Mouse (Mus musculus) adrenal gland, adult 2 months (tissue): Measurements from ENCODE around the gene Minpp1. TPM values are rescaled to one million over a fixed set of nuclear protein-coding genes. Genes with fewer than 3 reads are reported as not detected.
A peak's percentile ranks its signal among the peaks of the same experiment; 100 is the strongest.

Experiments
- DNase-seq: peaks from one replicate; pipeline ENCODE4 v3.0.0; 2021
- polyA plus RNA-seq: library from polyadenylated mRNA; depleted of rRNA; stranded (reverse); fragments of >200 nt; gene quantifications from 2 replicates; pipeline ENCODE4 v1.2.3, GENCODE M21; 2012
- total RNA-seq, 2 experiments: library from RNA; stranded (reverse); gene quantifications; 2 replicates each; pipeline ENCODE4 v1.2.3; 2021

The Minpp1 gene
- total and polyA plus RNA-seq, 3 experiments, result 36.6 to 228 (median 39.7) TPM

GRCm38 (mm10) chr19:32489166-32489895 is 3.8 kb downstream of the Minpp1 start:
- no peak for DNase-seq

DNA sequence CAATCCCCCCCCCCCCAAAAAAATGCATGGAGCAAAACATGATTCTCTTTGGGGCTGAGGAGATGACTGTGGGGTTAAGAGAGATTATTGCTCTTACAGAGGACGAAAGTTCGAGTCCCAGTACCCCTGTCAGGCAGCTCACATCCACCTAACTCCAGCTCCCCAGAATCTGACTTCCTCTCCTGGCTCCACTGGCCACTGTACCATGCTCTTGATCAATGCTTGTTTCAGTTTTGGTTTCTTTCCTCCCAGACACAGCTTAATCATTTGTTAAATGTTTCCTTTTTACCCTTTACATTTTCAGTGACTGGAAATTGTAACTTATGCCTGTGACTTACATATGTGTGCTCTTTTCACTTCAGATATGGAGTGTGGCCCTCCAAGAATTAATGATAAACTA is 5.4 kb downstream of the Minpp1 start:
- DNase-seq, result no peak

- no peak for DNase-seq
These were observed 6.8 kb downstream of the Minpp1 start for GRCm38 (mm10) chr19:32492339-32492738.

GRCm38 (mm10) chr19:32492981-32493380 is 7.4 kb downstream of the Minpp1 start:
- no peak for DNase-seq

- DNase-seq, result no peak
These were observed 7.9 kb downstream of the Minpp1 start for GRCm38 (mm10) chr19:32493471-32493870.

GRCm38 (mm10) chr19:32494611-32495010 is 9.0 kb downstream of the Minpp1 start:
- DNase-seq, result no peak

- no peak for DNase-seq
These were observed 9.5 kb downstream of the Minpp1 start for GRCm38 (mm10) chr19:32495034-32495433.

DNA sequence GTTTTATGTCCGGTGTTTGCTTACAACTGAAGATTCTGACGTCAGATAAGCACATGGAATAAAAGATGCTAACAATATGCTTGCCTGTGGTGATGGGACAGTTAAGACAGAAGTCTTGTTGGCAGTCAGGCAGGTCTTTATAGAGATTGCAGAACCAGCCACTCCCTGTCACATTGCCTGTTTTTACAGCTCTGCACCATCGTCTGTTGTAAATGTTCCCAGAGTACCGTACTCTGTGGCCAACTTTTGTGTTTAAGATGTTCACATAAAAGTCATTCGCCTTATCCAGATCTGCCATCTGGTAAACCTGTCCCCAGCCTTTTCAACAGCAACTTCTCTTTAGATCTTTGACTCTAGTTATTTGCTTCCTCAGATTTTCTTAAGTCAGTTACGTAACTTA is 11.8 kb downstream of the Minpp1 start:
- DNase-seq, result no peak

GRCm38 (mm10) chr19:32498002-32498401 is 12.4 kb downstream of the Minpp1 start:
- DNase-seq, result no peak

DNA sequence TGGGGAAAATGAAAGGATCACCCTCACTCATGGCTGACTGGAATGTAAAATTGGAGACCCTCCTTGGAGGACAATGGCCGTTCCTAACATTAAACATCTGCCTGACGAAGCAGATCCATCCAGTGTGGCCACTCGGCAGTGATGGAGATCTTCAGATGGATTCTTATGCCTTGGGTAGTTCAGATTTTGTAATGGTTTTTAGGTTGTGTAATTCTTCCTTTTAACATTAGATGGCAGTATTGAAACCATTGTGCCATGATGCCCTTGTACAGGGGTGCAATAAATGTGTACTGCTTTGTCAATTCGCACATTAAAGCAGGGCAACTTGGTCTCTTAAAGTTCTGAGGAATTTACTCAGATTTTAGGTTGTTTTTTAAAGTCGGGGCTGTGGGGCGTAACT is 15.8 kb downstream of the Minpp1 start:
- DNase-seq, result no peak

- no peak for DNase-seq
These were observed 20.5 kb downstream of the Minpp1 start for GRCm38 (mm10) chr19:32506081-32506480.

- DNase-seq, result peak; percentile 26
These were observed 20.9 kb downstream of the Minpp1 start for GRCm38 (mm10) chr19:32506514-32506913.

GRCm38 (mm10) chr19:32507100-32507499 is 21.5 kb downstream of the Minpp1 start:
- DNase-seq, result no peak

GRCm38 (mm10) chr19:32507526-32507925 is 22.0 kb downstream of the Minpp1 start:
- peak; percentile 56 for DNase-seq

GRCm38 (mm10) chr19:32510267-32510666 is 24.7 kb downstream of the Minpp1 start:
- DNase-seq, result no peak

- no peak for DNase-seq
These were observed 25.4 kb downstream of the Minpp1 start for GRCm38 (mm10) chr19:32510962-32511361.

DNA sequence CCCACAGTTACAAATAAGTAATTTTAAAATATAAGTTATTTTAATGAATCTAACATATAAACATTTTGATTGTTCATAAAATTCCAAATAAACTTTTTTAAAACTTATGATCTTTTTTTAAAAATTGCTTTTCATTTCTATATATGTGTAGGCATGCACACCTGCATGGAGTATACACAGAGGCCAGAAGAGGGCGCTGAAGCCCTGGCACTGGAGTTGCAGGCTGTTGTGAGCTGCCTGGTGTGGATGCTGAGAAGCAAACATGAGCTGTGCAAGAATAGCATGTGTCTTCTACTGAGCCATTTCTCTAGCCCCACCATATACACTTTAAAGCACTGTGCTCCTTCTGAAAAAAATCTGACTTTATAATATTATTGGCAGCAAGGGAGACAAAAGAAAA is 26.9 kb downstream of the Minpp1 start:
- DNase-seq, result no peak

DNA sequence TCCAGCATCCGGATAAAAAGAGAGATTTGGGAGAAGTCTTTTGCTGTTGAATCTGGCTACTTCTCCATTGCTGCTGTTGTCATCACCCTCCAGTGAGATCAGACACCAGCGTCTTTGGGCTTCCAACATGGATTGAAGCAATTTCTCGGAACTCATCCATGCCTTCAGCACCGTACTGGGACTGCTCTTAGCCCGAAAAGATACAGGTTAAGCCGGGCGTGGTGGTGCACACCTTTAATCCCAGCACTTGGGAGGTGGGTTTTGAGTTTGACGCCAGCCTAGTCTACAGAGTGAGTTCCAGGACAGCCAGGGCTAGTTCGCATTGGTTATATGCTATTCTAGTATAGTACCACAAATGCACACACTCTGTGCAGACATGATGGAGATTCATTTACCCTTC is 31.0 kb downstream of the Minpp1 start:
- no peak for DNase-seq

- DNase-seq, result no peak
These were observed 35.9 kb downstream of the Minpp1 start for GRCm38 (mm10) chr19:32521446-32521845.

GRCm38 (mm10) chr19:32522247-32522646 is 36.7 kb downstream of the Minpp1 start:
- no peak for DNase-seq

GRCm38 (mm10) chr19:32522753-32523307 is 37.3 kb downstream of the Minpp1 start:
- DNase-seq, result no peak

- no peak for DNase-seq
These were observed 38.4 kb downstream of the Minpp1 start for GRCm38 (mm10) chr19:32523769-32524515.

DNA sequence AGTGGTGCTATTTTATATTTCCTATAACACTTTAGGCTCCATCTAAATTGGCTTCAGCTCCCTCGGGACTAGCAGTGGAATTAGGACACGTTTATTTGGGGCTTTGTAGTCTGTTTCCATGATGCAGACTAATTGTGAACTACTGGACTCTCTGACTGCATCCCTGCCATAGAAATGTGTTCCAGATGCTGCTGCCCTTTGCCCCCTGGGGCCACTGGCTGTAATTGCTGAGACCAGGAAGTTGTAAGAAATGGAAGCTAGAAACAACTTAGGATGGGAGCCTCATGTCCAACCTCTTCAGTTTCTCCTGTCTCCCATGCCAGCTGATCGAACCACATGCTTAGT is 38.9 kb downstream of the Minpp1 start:
- no peak for DNase-seq
